Mouse (Mus musculus): ENCODE data around the gene Atp8b4. TPM values are rescaled to one million over a fixed set of nuclear protein-coding genes. Genes with fewer than 3 reads are reported as not detected.
A peak's percentile ranks its signal among the peaks of the same experiment; 100 is the strongest.

Gene Atp8b4
- polyA plus RNA-seq, 1 experiment, result 2.5 TPM

- 84% methylated on average over 8 of the region's 8 CpGs for WGBS
- H3K4me3 ChIP-seq (ENCODE audit: extremely low read depth, insufficient read depth, insufficient read length), result no peak overlapping the region
- no peak for DNase-seq (ENCODE audit: low read depth in 1 of 2, low spot score in 2 of 2)
- no peak overlapping the region for H3K27ac ChIP-seq (ENCODE audit: insufficient read depth, low read length)
- no peaks in the 10 kb centered on the region for H3K4me1 ChIP-seq (ENCODE audit: control insufficient read depth, insufficient read depth, insufficient read length)
- no peaks in the 10 kb centered on the region for H3K36me3 ChIP-seq (ENCODE audit: control insufficient read depth, insufficient read depth, low read length)
- no peak for TF ChIP-seq CTCF (IDR thresholded peaks at IDR 0.05; ENCODE audit: extremely low read depth, insufficient read depth, insufficient read length, insufficient replicate concordance)
- TF ChIP-seq POLR2A (IDR thresholded peaks at IDR 0.05; ENCODE audit: low read depth, low read length), result no peak
- H3K27me3 ChIP-seq (ENCODE audit: control insufficient read depth, insufficient read depth, low read length), result no peaks in the 10 kb centered on the region
These were observed 128.8 kb downstream of the Atp8b4 start for GRCm38 (mm10) chr2:126371634-126372033.

GRCm38 (mm10) chr2:126369815-126370214, 130.7 kb downstream of the Atp8b4 start:
- H3K27ac ChIP-seq (ENCODE audit: insufficient read depth, low read length), result no peak overlapping the region
- H3K27me3 ChIP-seq (ENCODE audit: control insufficient read depth, insufficient read depth, low read length), result no peaks in the 10 kb centered on the region
- H3K36me3 ChIP-seq (ENCODE audit: control insufficient read depth, insufficient read depth, low read length), result no peaks in the 10 kb centered on the region
- TF ChIP-seq POLR2A (IDR thresholded peaks at IDR 0.05; ENCODE audit: low read depth, low read length) (no peak), CTCF (IDR thresholded peaks at IDR 0.05; ENCODE audit: extremely low read depth, insufficient read depth, insufficient read length, insufficient replicate concordance) (no peak)
- no peak for DNase-seq (ENCODE audit: low read depth in 1 of 2, low spot score in 2 of 2)
- no peaks in the 10 kb centered on the region for H3K4me1 ChIP-seq (ENCODE audit: control insufficient read depth, insufficient read depth, insufficient read length)
- 71% methylated on average over 4 of the region's 4 CpGs for WGBS
- no peak overlapping the region for H3K4me3 ChIP-seq (ENCODE audit: extremely low read depth, insufficient read depth, insufficient read length)

GRCm38 (mm10) chr2:126363745-126364725, 136.4 kb downstream of the Atp8b4 start:
- Histone ChIP-seq H3K36me3 (ENCODE audit: control insufficient read depth, insufficient read depth, low read length) (no peaks in the 10 kb centered on the region), H3K27ac (ENCODE audit: insufficient read depth, low read length) (no peak overlapping the region)
- no peak for DNase-seq (ENCODE audit: low read depth in 1 of 2, low spot score in 2 of 2)

GRCm38 (mm10) chr2:126363050-126363744, 137.3 kb downstream of the Atp8b4 start:
- no peak overlapping the region for H3K27ac ChIP-seq (ENCODE audit: insufficient read depth, low read length)

More at GRCm38 (mm10) chr2:126363745-126364725, 136.4 kb downstream of the Atp8b4 start:
- Histone ChIP-seq H3K27me3 (ENCODE audit: control insufficient read depth, insufficient read depth, low read length) (no peaks in the 10 kb centered on the region), H3K4me3 (ENCODE audit: extremely low read depth, insufficient read depth, insufficient read length) (no peak overlapping the region), H3K4me1 (ENCODE audit: control insufficient read depth, insufficient read depth, insufficient read length) (no peaks in the 10 kb centered on the region)
- TF ChIP-seq CTCF (IDR thresholded peaks at IDR 0.05; ENCODE audit: extremely low read depth, insufficient read depth, insufficient read length, insufficient replicate concordance) (no peak), POLR2A (IDR thresholded peaks at IDR 0.05; ENCODE audit: low read depth, low read length) (no peak)
- 80% methylated on average over 14 of the region's 14 CpGs for WGBS

GRCm38 (mm10) chr2:126361131-126361810, 139.2 kb downstream of the Atp8b4 start:
- DNase-seq (ENCODE audit: low read depth in 1 of 2, low spot score in 2 of 2), result no peak
- Histone ChIP-seq H3K27ac (ENCODE audit: insufficient read depth, low read length) (no peak overlapping the region), H3K36me3 (ENCODE audit: control insufficient read depth, insufficient read depth, low read length) (no peaks in the 10 kb centered on the region), H3K27me3 (ENCODE audit: control insufficient read depth, insufficient read depth, low read length) (no peaks in the 10 kb centered on the region), H3K4me1 (ENCODE audit: control insufficient read depth, insufficient read depth, insufficient read length) (no peaks in the 10 kb centered on the region), H3K4me3 (ENCODE audit: extremely low read depth, insufficient read depth, insufficient read length) (no peak overlapping the region)
- 71% methylated on average over 21 of the region's 21 CpGs for WGBS
- TF ChIP-seq CTCF (IDR thresholded peaks at IDR 0.05; ENCODE audit: extremely low read depth, insufficient read depth, insufficient read length, insufficient replicate concordance), result no peak

More at GRCm38 (mm10) chr2:126363050-126363744, 137.3 kb downstream of the Atp8b4 start:
- Histone ChIP-seq H3K4me3 (ENCODE audit: extremely low read depth, insufficient read depth, insufficient read length) (no peak overlapping the region), H3K27me3 (ENCODE audit: control insufficient read depth, insufficient read depth, low read length) (no peaks in the 10 kb centered on the region), H3K4me1 (ENCODE audit: control insufficient read depth, insufficient read depth, insufficient read length) (no peaks in the 10 kb centered on the region), H3K36me3 (ENCODE audit: control insufficient read depth, insufficient read depth, low read length) (no peaks in the 10 kb centered on the region)
- WGBS, result 47% methylated on average over 7 of the region's 7 CpGs
- TF ChIP-seq POLR2A (IDR thresholded peaks at IDR 0.05; ENCODE audit: low read depth, low read length) (no peak), CTCF (IDR thresholded peaks at IDR 0.05; ENCODE audit: extremely low read depth, insufficient read depth, insufficient read length, insufficient replicate concordance) (peak; percentile 76; the same call in 1 of the 2 replicates)
- peak; percentile 17 to 58 for DNase-seq (ENCODE audit: low read depth in 1 of 2, low spot score in 2 of 2)

GRCm38 (mm10) chr2:126360688-126361087, 139.8 kb downstream of the Atp8b4 start:
- Histone ChIP-seq H3K27ac (ENCODE audit: insufficient read depth, low read length) (no peak overlapping the region), H3K36me3 (ENCODE audit: control insufficient read depth, insufficient read depth, low read length) (no peaks in the 10 kb centered on the region), H3K4me3 (ENCODE audit: extremely low read depth, insufficient read depth, insufficient read length) (no peak overlapping the region), H3K27me3 (ENCODE audit: control insufficient read depth, insufficient read depth, low read length) (no peaks in the 10 kb centered on the region), H3K4me1 (ENCODE audit: control insufficient read depth, insufficient read depth, insufficient read length) (no peaks in the 10 kb centered on the region)
- DNase-seq (ENCODE audit: low read depth in 1 of 2, low spot score in 2 of 2), result no peak
- TF ChIP-seq CTCF (IDR thresholded peaks at IDR 0.05; ENCODE audit: extremely low read depth, insufficient read depth, insufficient read length, insufficient replicate concordance) (no peak), POLR2A (IDR thresholded peaks at IDR 0.05; ENCODE audit: low read depth, low read length) (no peak)
- WGBS, result 85% methylated on average over 6 of the region's 6 CpGs

Data from spleen, adult 2 months (tissue).